Mouse (Mus musculus): ENCODE measurements around the gene Hspa14. TPM values are rescaled to one million over a fixed set of nuclear protein-coding genes. Genes with fewer than 3 reads are reported as not detected.

The Hspa14 gene
- 14.5 and 16.9 TPM in 2 replicates for polyA plus RNA-seq (2012; rRNA removed)

- H3K4me3 ChIP-seq (ENCODE audit: control insufficient read depth, low read depth, low read length) = peak within 1 kb of the TSS; percentile 95
- no peaks in the 10 kb centered on the region for H3K27me3 ChIP-seq (ENCODE audit: control insufficient read depth, insufficient read depth, low read length)
- H3K27ac ChIP-seq (ENCODE audit: control insufficient read depth, insufficient read depth, low read depth, low read length) = peak within 1 kb of the TSS; percentile 61
- TF ChIP-seq POLR2A (IDR thresholded peaks at IDR 0.05; ENCODE audit: control insufficient read depth, low read depth, low read length) = peak; percentile 56
- TF ChIP-seq CTCF (IDR thresholded peaks at IDR 0.05; ENCODE audit: control insufficient read depth, insufficient read depth, insufficient replicate concordance, low read depth, low read length) = no peak
- no peaks in the 10 kb centered on the region for H3K36me3 ChIP-seq (ENCODE audit: control insufficient read depth, insufficient read depth, low read length)
- peaks cover 4% of the 10 kb centered on the region for H3K4me1 ChIP-seq (ENCODE audit: control insufficient read depth, insufficient read depth, low read length)
These were observed at the start of gene Hspa14, which contains the start of the genes Gm45902 and Cdnf for GRCm38 (mm10) chr2:3512552-3513454. Hspa14 (minus strand) TSS chr2:3512814. Gm45902 (minus strand) TSS chr2:3512790. Cdnf (plus strand) TSS chr2:3513030.

- no peaks in the 10 kb centered on the region for H3K4me1 ChIP-seq (ENCODE audit: control insufficient read depth, insufficient read depth, low read length)
- H3K27me3 ChIP-seq (ENCODE audit: control insufficient read depth, insufficient read depth, low read length) = no peaks in the 10 kb centered on the region
- no peak overlapping the region for H3K4me3 ChIP-seq (ENCODE audit: control insufficient read depth, low read depth, low read length)
- no peak overlapping the region for H3K27ac ChIP-seq (ENCODE audit: control insufficient read depth, insufficient read depth, low read depth, low read length)
- TF ChIP-seq CTCF (IDR thresholded peaks at IDR 0.05; ENCODE audit: control insufficient read depth, insufficient read depth, insufficient replicate concordance, low read depth, low read length) (peak; percentile 62; the same call in 1 of the 2 replicates), POLR2A (IDR thresholded peaks at IDR 0.05; ENCODE audit: control insufficient read depth, low read depth, low read length) (no peak)
- H3K36me3 ChIP-seq (ENCODE audit: control insufficient read depth, insufficient read depth, low read length) = no peaks in the 10 kb centered on the region
These were observed 34.0 kb upstream of the Hspa14 start for GRCm38 (mm10) chr2:3546588-3546987.

- H3K4me3 ChIP-seq (ENCODE audit: control insufficient read depth, low read depth, low read length) = no peak overlapping the region
- TF ChIP-seq CTCF (IDR thresholded peaks at IDR 0.05; ENCODE audit: control insufficient read depth, insufficient read depth, insufficient replicate concordance, low read depth, low read length) (no peak), POLR2A (IDR thresholded peaks at IDR 0.05; ENCODE audit: control insufficient read depth, low read depth, low read length) (no peak)
- H3K27me3 ChIP-seq (ENCODE audit: control insufficient read depth, insufficient read depth, low read length) = no peaks in the 10 kb centered on the region
- H3K36me3 ChIP-seq (ENCODE audit: control insufficient read depth, insufficient read depth, low read length) = no peaks in the 10 kb centered on the region
- no peak overlapping the region for H3K27ac ChIP-seq (ENCODE audit: control insufficient read depth, insufficient read depth, low read depth, low read length)
- no peaks in the 10 kb centered on the region for H3K4me1 ChIP-seq (ENCODE audit: control insufficient read depth, insufficient read depth, low read length)
These were observed 33.4 kb upstream of the Hspa14 start for GRCm38 (mm10) chr2:3546055-3546454.

GRCm38 (mm10) chr2:3541307-3542079, 28.9 kb upstream of the Hspa14 start:
- H3K4me3 ChIP-seq (ENCODE audit: control insufficient read depth, low read depth, low read length) = no peak overlapping the region
- no peaks in the 10 kb centered on the region for H3K27me3 ChIP-seq (ENCODE audit: control insufficient read depth, insufficient read depth, low read length)
- TF ChIP-seq CTCF (IDR thresholded peaks at IDR 0.05; ENCODE audit: control insufficient read depth, insufficient read depth, insufficient replicate concordance, low read depth, low read length) (no peak), POLR2A (IDR thresholded peaks at IDR 0.05; ENCODE audit: control insufficient read depth, low read depth, low read length) (no peak)
- H3K4me1 ChIP-seq (ENCODE audit: control insufficient read depth, insufficient read depth, low read length) = no peaks in the 10 kb centered on the region
- H3K36me3 ChIP-seq (ENCODE audit: control insufficient read depth, insufficient read depth, low read length) = no peaks in the 10 kb centered on the region
- no peak overlapping the region for H3K27ac ChIP-seq (ENCODE audit: control insufficient read depth, insufficient read depth, low read depth, low read length)

- Histone ChIP-seq H3K4me3 (ENCODE audit: control insufficient read depth, low read depth, low read length) (no peak overlapping the region), H3K36me3 (ENCODE audit: control insufficient read depth, insufficient read depth, low read length) (no peaks in the 10 kb centered on the region; the same call in 1 of the 2 replicates), H3K4me1 (ENCODE audit: control insufficient read depth, insufficient read depth, low read length) (no peaks in the 10 kb centered on the region), H3K27ac (ENCODE audit: control insufficient read depth, insufficient read depth, low read depth, low read length) (no peak overlapping the region), H3K27me3 (ENCODE audit: control insufficient read depth, insufficient read depth, low read length) (no peaks in the 10 kb centered on the region)
- TF ChIP-seq POLR2A (IDR thresholded peaks at IDR 0.05; ENCODE audit: control insufficient read depth, low read depth, low read length) (no peak), CTCF (IDR thresholded peaks at IDR 0.05; ENCODE audit: control insufficient read depth, insufficient read depth, insufficient replicate concordance, low read depth, low read length) (no peak)
These were observed 13.7 kb upstream of the Hspa14 start for GRCm38 (mm10) chr2:3526288-3526687.

GRCm38 (mm10) chr2:3522558-3522957, 9.9 kb upstream of the Hspa14 start:
- H3K27ac ChIP-seq (ENCODE audit: control insufficient read depth, insufficient read depth, low read depth, low read length) = no peak overlapping the region
- no peaks in the 10 kb centered on the region; the same call in 1 of the 2 replicates for H3K36me3 ChIP-seq (ENCODE audit: control insufficient read depth, insufficient read depth, low read length)
- TF ChIP-seq CTCF (IDR thresholded peaks at IDR 0.05; ENCODE audit: control insufficient read depth, insufficient read depth, insufficient replicate concordance, low read depth, low read length) (no peak), POLR2A (IDR thresholded peaks at IDR 0.05; ENCODE audit: control insufficient read depth, low read depth, low read length) (no peak)
- H3K27me3 ChIP-seq (ENCODE audit: control insufficient read depth, insufficient read depth, low read length) = no peaks in the 10 kb centered on the region
- no peaks in the 10 kb centered on the region for H3K4me1 ChIP-seq (ENCODE audit: control insufficient read depth, insufficient read depth, low read length)
- H3K4me3 ChIP-seq (ENCODE audit: control insufficient read depth, low read depth, low read length) = no peak overlapping the region

- TF ChIP-seq CTCF (IDR thresholded peaks at IDR 0.05; ENCODE audit: control insufficient read depth, insufficient read depth, insufficient replicate concordance, low read depth, low read length) = no peak
- TF ChIP-seq POLR2A (IDR thresholded peaks at IDR 0.05; ENCODE audit: control insufficient read depth, low read depth, low read length) = no peak
- H3K27ac ChIP-seq (ENCODE audit: control insufficient read depth, insufficient read depth, low read depth, low read length) = peak overlapping the region; percentile 61
- H3K4me1 ChIP-seq (ENCODE audit: control insufficient read depth, insufficient read depth, low read length) = peaks cover 4% of the 10 kb centered on the region
- no peaks in the 10 kb centered on the region for H3K27me3 ChIP-seq (ENCODE audit: control insufficient read depth, insufficient read depth, low read length)
- no peaks in the 10 kb centered on the region for H3K36me3 ChIP-seq (ENCODE audit: control insufficient read depth, insufficient read depth, low read length)
- H3K4me3 ChIP-seq (ENCODE audit: control insufficient read depth, low read depth, low read length) = peak overlapping the region; percentile 95
These were observed 538 bp downstream of the Hspa14 start for GRCm38 (mm10) chr2:3512076-3512475.

Data from testis, adult 2 months (tissue).